8 mouse cellular contexts compared by ENCODE assay signal in the genomic region with DNA sequence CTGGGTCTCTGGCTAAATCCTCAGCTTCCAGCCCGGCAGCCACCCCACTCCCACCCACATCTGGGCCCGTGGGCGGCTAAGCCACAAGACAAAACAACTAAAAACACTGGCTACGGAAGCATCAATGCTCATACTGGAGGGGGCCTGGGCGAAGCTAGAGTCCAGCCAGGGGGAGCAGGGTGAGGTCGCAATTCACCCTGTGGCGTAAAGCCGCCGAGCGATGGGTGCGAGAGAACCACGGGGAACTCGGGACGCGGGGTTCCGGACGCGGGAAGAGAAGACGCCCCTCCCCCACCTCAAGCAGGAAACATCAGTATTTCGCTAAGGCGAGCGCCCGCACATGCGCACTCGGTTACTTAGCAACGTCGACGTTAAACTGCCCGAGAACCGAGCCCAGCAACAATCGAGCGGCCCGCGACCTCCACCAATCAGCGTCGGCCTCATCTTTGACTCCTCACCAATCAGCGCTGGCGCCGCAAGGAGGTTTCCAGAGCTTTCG. TPM values are rescaled to one million over a fixed set of nuclear protein-coding genes. Genes with fewer than 3 reads are reported as not detected.
A peak's percentile ranks its signal among the peaks of the same experiment; 100 is the strongest.
DNase-seq lines count a peak whose midpoint lies in the region; ATAC-seq lines count a peak whose summit lies in the region.

A gene (plus strand): TSS at position 445 of the 499 bp plus-strand sequence.

- ATAC-seq in inflammation-experienced regulatory T-cells, adult 6 months, result peak; percentile 89
- ATAC-seq in megakaryocyte-erythroid progenitor cell, adult 5-6 weeks (replicated peaks; ENCODE audit: low FRiP score, low TSS enrichment, poor library complexity, severe bottlenecking), result peak; percentile 83

- DNase-seq in adrenal gland, adult (ENCODE audit: inconsistent age in 2 of 2, low spot score in 1 of 2), result peak; percentile 99 to 100
- peak; percentile 100 for DNase-seq in embryo, embryonic 10.5 days (ENCODE audit: low spot score)
- peak; percentile 99 for DNase-seq in gastrocnemius, postnatal 14 days
- DNase-seq in left cerebral cortex, postnatal 10 days (ENCODE audit: extremely low spot score in 1 of 2, low spot score in 2 of 2), result peak; percentile 100
- DNase-seq in right cerebral cortex, postnatal 25 days, result peak; percentile 97
- peak; percentile 98 to 99 for DNase-seq in urinary bladder, postnatal 4 days (ENCODE audit: low spot score in 2 of 2)

- intact Hi-C loops in gastrocnemius, postnatal 14 days (cut with DNase I; ENCODE audit: low total_unique reads), result no loop called here
- intact Hi-C loops in left cerebral cortex, postnatal 10 days (cut with DNase I), result loop anchor here (2.0 kb wide), 2 partner anchors 52 to 94 kb away; no protein-coding TSS in a partner anchor

RNA-seq across cellular contexts. Expression of the gene that starts here (rescaled TPM):
- total RNA-seq in gastrocnemius, postnatal 14 days (2021), result 1,000 to 10,000 TPM; 1,001 to 1,005 TPM
- polyA plus RNA-seq in inflammation-experienced regulatory T-cells, adult 6 months (2017; shearing (Covaris generic)), result 1,000 to 10,000 TPM; 5,207 to 7,023 (median 5,768) TPM
- 1,000 to 10,000 TPM; 1,760 to 1,780 TPM for total RNA-seq in left cerebral cortex, postnatal 10 days (2021)
- total RNA-seq in megakaryocyte-erythroid progenitor cell, adult 5-6 weeks (2014; fragmentation: Nextera tagmentation), result 729 and 731 TPM in 2 replicates
- 1,059 and 1,094 TPM in 2 replicates for total RNA-seq in megakaryocyte-erythroid progenitor cell, adult 5-6 weeks (2017)

Comparison
In these comparisons a context has a peak if more than half of its experiments do, and no peak if none do; other contexts are left out.
1. Peak in every context shown above with its lines: DNase-seq and ATAC-seq.